Mouse (Mus musculus) embryonic fibroblast, embryonic 13.5 days (primary cell): ENCODE measurements at regions not wholly inside any gene's neighbourhood (a gene's known extent, or its start where the extent isn't known, plus 50 kb on each side); places are given as distances from the start of the nearest gene placed in this dataset.

Experiments used
- H3K27ac ChIP-seq: 2 replicates; pipeline ENCODE4 v1.5.1; 2012; ENCODE audit warnings: low read length, control low read depth, inconsistent platforms; ENCODE audit not compliant: insufficient read depth
- H3K4me1 ChIP-seq: 2 replicates; pipeline ENCODE4 v1.6.1; 2011; ENCODE audit warnings: low read length; ENCODE audit not compliant: control insufficient read depth, insufficient read depth
- H3K4me3 ChIP-seq: 2 replicates; pipeline ENCODE4 v1.5.1; 2011; ENCODE audit warnings: mild to moderate bottlenecking, control low read depth, low read length; ENCODE audit not compliant: insufficient read depth
- CTCF ChIP-seq: IDR thresholded peaks from 2 replicates; pipeline ENCODE4 v1.5.1; 2011; ENCODE audit warnings: mild to moderate bottlenecking, control low read depth, low read length, moderate library complexity, borderline replicate concordance; ENCODE audit not compliant: insufficient read depth
- POLR2A ChIP-seq: IDR thresholded peaks from 2 replicates; pipeline ENCODE4 v1.6.1; 2011; ENCODE audit warnings: low read depth, mild to moderate bottlenecking, control low read depth, low read length, moderate library complexity

DNA sequence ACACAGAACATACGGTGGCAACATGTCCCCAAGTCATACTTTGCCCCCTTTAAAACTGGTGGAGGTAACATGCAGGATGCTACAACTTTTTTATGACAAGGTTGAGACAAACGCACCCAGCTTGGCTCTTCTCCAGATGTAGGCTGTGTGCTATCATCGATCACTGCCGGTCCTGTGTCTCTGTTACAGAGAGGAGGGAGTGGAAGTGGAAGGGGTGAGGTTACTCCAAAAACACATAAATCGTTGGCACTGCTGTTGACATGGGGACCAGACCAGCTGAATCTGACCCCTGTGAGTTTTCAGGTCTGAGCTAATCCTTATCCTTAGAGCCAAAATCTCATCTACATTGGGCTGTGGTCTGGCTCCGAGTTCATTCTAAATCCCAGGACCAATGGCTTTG lies 335.0 kb upstream of the Nfe2l3 start:
- H3K4me1 ChIP-seq = no peaks in the 10 kb centered on the region
- no peak overlapping the region for H3K27ac ChIP-seq
- no peak overlapping the region for H3K4me3 ChIP-seq
- TF ChIP-seq CTCF (no peak), POLR2A (no peak)

DNA sequence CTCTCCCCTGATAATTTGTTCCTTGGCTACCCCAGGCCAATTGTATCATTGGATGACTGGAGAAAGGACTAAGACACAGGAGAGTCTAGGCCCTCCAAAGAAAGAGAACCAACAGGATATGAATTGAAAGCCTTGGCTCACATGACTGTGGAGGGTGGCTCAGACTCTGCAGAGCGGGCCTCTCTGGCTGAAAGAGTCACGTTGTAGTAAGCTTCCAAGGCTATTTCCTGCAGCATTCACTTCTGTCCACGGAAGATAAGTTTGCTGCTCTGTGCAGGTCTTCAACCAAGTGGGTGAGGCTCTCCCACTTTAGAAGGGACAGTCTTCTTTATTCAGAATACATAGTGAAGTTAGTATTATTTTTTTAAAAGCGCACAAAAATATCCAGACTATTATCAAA lies 332.1 kb upstream of the Nfe2l3 start:
- TF ChIP-seq POLR2A (no peak), CTCF (no peak)
- no peaks in the 10 kb centered on the region for H3K4me1 ChIP-seq
- H3K4me3 ChIP-seq = no peak overlapping the region
- H3K27ac ChIP-seq = no peak overlapping the region

DNA sequence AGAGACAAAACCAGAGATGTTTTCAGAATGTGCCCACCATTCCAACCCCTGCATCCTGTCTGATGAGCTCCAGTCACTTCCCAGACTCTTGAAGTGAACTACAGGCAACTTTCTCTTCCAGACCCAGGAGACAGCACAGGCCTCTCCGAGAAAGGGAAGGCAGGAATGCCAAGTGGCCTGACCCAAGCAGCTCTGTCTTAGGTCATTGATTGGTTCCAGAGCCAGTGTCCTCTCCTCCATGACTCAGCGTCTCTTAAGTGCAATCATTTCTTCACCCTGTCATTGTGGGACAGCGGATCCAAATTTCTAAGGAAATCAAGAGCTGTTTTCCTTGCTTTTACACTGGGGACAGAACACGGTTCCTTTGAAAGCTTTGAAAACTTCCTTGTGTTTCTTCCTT lies 329.2 kb upstream of the Nfe2l3 start:
- no peak overlapping the region for H3K4me3 ChIP-seq
- H3K27ac ChIP-seq = peak overlapping the region; percentile 31; the same call in 1 of the 2 replicates
- TF ChIP-seq POLR2A (no peak), CTCF (no peak)
- H3K4me1 ChIP-seq = no peaks in the 10 kb centered on the region

GRCm38 (mm10) chr6:51104336-51104735 lies 328.1 kb upstream of the Nfe2l3 start:
- TF ChIP-seq CTCF = no peak
- TF ChIP-seq POLR2A = no peak
- Histone ChIP-seq H3K4me1 (no peaks in the 10 kb centered on the region), H3K27ac (peak overlapping the region; percentile 74), H3K4me3 (no peak overlapping the region)

- Histone ChIP-seq H3K4me1 (no peaks in the 10 kb centered on the region), H3K4me3 (no peak overlapping the region), H3K27ac (peak overlapping the region; percentile 29; the same call in 1 of the 2 replicates)
- TF ChIP-seq POLR2A = no peak
Observed at GRCm38 (mm10) chr6:51108336-51108956, 324.0 kb upstream of the Nfe2l3 start.

- Histone ChIP-seq H3K27ac (no peak overlapping the region), H3K4me3 (no peak overlapping the region), H3K4me1 (no peaks in the 10 kb centered on the region)
- TF ChIP-seq POLR2A (no peak), CTCF (no peak)
Observed at GRCm38 (mm10) chr6:51110596-51110995, 321.9 kb upstream of the Nfe2l3 start.

- Histone ChIP-seq H3K4me3 (no peak overlapping the region), H3K4me1 (peaks cover 2% of the 10 kb centered on the region; the same call in 1 of the 2 replicates), H3K27ac (no peak overlapping the region)
- TF ChIP-seq CTCF (no peak), POLR2A (no peak)
Observed at GRCm38 (mm10) chr6:51114604-51115333, 317.7 kb upstream of the Nfe2l3 start.

DNA sequence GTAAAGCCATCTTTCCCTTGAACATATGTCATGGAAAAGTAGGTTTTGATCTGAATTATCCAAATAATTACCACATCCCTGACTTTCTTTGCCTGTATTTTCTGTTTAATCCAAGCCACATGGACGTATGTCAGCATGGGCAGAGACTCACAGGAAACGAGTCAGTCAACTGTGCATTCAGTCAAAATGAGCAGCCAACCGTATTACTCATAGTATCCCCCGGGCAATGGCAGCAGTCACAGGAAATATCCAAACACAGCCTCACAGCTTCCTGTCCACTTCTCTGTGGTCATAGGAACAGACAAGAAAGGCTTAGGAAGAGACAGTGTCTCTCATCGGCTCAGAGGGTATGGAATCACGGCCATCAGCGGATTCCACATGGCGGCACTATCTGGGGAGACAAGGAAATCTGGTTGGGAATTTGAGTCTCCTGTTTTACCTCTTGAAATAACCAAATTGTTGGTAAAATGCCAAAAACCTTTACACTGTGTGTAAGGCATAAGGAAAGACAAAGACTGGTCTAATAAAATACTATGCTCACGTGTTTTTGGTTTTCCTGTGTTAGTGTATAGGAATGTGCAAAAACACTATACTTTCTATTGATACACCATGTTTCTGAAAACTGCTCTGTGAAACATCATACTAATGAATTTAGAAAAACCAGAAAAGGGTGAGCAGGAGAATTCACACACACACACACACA lies 313.5 kb upstream of the Nfe2l3 start:
- peaks cover 5% of the 10 kb centered on the region; the same call in 1 of the 2 replicates for H3K4me1 ChIP-seq
- H3K27ac ChIP-seq = peak overlapping the region; percentile 93
- H3K4me3 ChIP-seq = no peak overlapping the region
- TF ChIP-seq POLR2A (peak; percentile 43; the same call in 1 of the 2 replicates), CTCF (no peak)

GRCm38 (mm10) chr6:51119691-51120302 lies 312.7 kb upstream of the Nfe2l3 start:
- H3K4me1 ChIP-seq = peaks cover 5% of the 10 kb centered on the region; the same call in 1 of the 2 replicates
- H3K4me3 ChIP-seq = no peak overlapping the region
- H3K27ac ChIP-seq = peak overlapping the region; percentile 93
- no peak for TF ChIP-seq CTCF
- TF ChIP-seq POLR2A = no peak
